Mouse (Mus musculus) adipocyte (in vitro differentiated cells): ENCODE measurements around the gene Thrb.

Source experiments
- DNase-seq: peaks from one replicate; pipeline ENCODE4 v3.0.0-alpha.2; 2016; ENCODE audit warnings: low spot score

Thrb gene

GRCm38 (mm10) chr14:17868326-17868725, 208.3 kb downstream of the Thrb start:
- no peak for DNase-seq

- DNase-seq: no peak
Measured at GRCm38 (mm10) chr14:17875946-17876345, 215.9 kb downstream of the Thrb start.

GRCm38 (mm10) chr14:17879446-17879845, 219.4 kb downstream of the Thrb start:
- no peak for DNase-seq

DNA sequence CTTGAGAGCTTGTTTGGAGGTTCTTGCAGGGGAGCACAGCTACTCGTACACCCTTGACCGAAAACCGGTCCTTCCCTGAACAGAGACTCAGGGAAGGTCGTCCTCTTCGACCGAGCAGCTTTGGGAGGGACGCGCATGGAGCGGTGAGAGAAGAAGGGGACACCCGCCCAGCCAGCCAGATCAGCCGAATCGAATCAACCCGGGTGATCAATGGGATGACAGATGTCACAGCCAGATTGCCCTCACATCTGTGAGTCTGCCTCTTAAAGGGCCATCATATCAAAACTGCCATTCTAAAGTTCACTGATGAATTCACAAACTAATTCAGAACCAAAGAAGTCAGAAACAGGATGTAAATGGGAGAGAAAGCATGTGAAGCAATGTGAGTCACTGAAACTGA, 224.8 kb downstream of the Thrb start:
- DNase-seq: no peak

- DNase-seq: no peak
Measured at GRCm38 (mm10) chr14:17885320-17885719, 225.3 kb downstream of the Thrb start.

GRCm38 (mm10) chr14:17894791-17895190, 234.7 kb downstream of the Thrb start:
- no peak for DNase-seq

DNA sequence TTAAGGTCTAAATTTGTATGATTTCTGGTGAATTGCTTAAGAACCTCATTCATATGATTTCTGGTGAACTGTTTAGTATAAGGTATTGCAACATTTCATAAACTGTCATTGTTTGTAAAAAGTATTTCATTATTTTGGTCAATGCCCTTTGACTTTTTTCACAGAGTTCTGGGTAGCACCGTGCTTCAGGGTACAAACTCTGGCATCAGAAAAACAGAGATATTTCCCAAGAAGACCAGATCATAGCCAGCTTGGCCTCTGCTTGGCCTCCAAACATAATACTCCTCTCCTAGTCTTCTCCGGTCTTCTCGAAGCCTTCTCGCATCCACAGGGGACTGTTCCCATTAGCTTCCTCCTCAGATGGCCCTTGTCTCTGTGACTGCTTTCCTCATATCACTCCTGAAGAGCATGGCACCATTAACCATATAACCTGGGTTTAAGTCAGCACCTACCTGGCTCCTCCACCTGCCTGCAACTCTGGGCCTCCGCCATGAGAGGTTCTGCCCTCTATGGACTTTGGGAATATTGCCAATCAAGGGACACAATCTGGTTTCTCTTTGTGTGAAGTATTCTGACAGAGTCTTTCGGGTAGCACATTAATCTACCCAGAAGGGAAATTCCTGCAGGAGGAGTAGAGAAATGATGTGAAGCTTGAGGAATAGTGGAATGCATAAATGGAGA, 239.8 kb downstream of the Thrb start:
- peak; percentile 42 for DNase-seq

DNA sequence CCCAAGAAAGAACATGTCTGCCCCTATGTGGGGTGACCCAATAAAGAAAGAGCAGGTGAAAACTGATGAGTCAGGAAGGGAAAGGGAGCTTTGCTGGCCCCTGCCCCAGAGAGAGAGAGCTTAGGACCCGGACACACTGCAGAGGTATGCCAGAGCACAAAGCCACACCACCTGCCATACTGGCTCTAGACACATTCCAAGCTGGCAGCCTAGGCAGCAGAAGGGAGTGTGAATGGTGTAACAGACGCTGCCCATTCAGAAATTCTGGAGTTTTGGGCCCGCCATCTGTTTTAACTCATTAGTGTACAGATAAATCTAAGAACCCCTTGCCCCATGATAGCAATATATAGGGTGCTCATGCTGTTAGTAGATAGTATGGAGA, 240.3 kb downstream of the Thrb start:
- no peak for DNase-seq

DNA sequence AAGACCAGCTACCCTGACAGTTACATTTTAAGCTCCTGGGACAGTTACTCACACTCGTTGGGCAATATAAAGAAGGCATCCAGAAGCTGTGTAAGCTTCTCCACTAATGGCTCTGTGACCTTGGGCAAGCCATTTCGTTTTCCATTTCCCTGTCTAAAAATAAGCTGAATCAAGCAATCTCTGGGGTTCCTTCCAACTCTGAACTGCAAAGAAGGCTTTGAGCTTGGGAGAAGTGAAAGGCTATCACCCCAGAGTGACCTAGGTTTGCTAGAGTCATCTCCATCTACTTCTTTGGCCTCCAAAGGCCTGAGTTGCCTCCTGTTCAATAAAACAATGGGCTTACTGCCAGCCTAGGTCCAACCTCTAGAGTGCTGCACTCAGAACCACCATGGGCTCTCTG, 242.4 kb downstream of the Thrb start:
- DNase-seq: peak; percentile 37

- no peak for DNase-seq
Measured at GRCm38 (mm10) chr14:17903121-17903520, 243.1 kb downstream of the Thrb start.

DNA sequence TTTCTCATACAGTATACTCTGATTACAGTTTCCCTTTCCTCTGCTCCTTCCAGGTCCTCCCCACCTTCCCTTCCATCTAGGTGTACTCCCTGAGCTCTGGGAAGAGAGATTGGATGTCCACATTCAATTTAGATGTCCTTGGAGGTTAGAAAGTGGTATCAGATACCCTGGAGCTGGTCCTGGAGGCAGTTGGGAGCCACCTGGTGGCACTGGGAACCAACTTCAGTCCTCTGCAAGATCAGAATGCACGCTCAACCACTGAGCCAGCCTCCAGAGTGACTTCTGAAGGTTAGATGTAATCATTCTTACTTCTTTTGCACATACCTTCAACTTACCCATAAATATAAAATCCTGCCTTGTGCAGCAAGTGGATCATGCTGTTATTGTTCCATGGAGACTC, 244.5 kb downstream of the Thrb start:
- no peak for DNase-seq

- DNase-seq: no peak
Measured at GRCm38 (mm10) chr14:17905627-17906026, 245.6 kb downstream of the Thrb start.

GRCm38 (mm10) chr14:17906931-17907330, 246.9 kb downstream of the Thrb start:
- no peak for DNase-seq

DNA sequence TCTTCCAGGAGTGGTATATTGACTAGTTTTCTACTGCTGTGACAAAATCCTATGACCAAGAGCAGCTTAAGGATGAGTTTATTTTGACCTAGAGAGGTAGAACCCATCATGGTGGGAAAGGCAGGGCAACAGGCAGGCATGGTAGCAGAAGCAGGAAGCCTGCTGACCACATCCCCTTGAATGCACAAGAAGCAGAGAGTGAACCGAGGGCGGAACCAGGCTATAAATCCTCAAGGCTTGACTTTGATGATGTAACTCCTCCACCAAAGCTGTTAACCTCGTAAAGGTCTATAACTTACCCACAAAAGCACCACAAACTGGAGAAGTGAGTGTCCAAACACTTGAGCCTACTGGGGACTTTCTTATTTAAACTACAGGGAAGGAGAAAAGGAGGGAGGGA, 251.1 kb downstream of the Thrb start:
- DNase-seq: no peak

GRCm38 (mm10) chr14:17912573-17913207, 252.6 kb downstream of the Thrb start:
- no peak for DNase-seq

GRCm38 (mm10) chr14:17915556-17915955, 255.5 kb downstream of the Thrb start:
- DNase-seq: no peak

DNA sequence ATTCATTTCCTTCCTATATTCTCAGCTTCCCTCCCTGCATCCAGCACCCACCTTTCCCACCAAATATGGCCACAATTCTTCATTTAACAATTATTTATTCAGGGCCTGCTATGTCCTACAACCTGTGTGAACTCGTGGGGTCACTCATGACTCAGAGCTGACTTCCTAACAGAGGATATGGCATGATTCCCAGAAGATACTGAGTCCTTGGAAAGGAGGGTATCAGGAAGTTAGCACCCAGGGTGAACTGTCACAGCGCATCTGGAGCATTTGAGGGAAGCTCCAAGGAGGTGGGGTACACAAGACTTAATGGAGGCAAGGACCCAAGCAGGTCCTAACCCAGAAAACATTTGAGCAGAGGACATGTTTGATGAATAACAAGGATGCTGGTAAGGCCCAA, 256.6 kb downstream of the Thrb start:
- DNase-seq: no peak

DNA sequence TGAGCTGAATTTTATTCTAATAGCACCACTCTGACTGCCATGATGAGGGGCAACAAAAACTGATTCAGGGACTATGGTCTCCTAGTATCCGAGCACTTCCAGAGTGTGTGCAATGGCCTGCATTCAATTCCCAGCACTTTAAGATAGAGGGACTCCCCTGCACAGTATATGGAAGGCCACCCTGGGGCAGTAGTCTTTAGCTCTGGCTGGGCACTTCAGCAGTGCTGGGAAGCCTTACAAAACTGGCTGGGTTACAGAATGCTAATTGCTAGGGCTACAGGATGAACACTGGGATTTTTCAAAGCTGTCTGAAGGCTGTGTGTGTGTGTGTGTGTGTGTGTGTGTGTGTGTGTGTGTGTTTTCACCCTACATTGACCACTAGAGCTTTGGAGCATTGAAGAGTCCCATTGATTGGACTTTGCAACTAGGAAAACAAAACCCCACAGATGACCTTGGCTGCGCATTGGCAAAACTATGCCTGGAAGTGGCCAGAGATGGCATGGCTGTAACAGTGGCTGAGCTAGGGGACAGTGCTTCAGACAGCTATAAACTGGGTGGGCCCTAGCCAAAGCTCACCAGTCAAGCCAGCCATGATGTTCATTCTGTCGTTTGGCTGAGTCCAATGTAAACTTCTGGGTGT, 257.2 kb downstream of the Thrb start:
- DNase-seq: no peak

DNA sequence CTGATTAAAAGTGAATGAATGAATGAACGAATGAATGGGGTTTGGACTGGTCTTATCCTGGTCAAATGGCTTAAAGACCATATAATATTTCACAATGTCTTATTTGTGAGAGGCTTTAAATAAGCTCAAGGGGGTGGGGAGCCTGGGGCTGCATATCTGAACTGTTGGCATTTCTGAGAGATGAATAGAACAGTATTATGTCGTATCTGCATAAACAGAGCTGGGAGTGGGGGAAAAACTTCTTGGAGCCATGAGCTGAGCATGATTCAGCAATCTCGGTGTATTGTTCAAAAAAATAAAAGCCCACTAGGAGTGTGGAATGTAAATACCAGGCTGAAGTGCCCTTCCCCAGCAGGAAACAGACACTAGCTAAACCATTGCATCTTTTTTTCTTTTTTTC, 257.8 kb downstream of the Thrb start:
- no peak for DNase-seq

GRCm38 (mm10) chr14:17922807-17923704, 263.0 kb downstream of the Thrb start:
- peak; percentile 61 for DNase-seq

- DNase-seq: peak; percentile 55
Measured at GRCm38 (mm10) chr14:17927469-17927868, 267.4 kb downstream of the Thrb start.

DNA sequence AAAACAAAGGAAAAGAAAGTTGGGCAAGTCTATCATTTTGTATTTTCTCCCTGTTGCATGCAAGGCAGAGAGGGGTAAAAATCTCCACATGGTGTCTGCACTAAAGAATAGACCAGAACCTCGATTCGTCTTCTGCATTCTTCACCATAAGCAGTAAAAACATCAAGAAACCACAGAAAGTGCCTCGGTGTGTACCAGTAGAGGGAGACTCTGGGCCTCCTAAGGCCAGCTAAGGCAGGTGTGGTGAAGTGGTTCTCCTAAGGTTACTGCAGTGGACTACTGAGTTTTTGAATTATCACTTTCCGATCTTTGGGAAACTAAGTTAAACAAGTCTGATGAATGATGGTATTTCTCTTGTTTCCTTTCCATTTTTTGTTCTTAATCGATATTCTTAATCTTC, 269.5 kb downstream of the Thrb start:
- no peak for DNase-seq

DNA sequence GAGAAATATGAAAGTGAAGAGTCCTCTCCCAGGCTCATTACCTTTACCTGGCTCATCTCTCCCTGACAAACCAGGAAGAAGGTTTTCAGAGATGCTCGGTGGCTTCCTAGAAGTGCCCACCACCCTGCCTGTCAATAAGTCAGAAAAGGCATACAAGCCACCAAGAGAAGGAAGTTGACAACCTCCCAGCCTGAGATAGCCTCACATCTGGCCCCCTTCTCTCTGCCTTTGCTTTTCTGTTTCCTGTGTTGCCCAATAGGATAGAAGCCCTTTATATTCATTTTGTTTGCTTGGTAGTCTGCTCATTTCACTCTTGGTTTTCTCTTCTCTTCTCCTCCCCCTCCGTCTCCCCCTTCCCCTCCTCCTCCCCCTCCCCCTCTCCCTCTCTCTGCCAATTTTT, 273.4 kb downstream of the Thrb start:
- DNase-seq: no peak
